Mouse (Mus musculus): ENCODE measurements around the gene Tanc1. TPM values are rescaled to one million over a fixed set of nuclear protein-coding genes. Genes with fewer than 3 reads are reported as not detected.

Tanc1 gene
- polyA plus RNA-seq, 1 experiment from 2014 or later, result 58.3 TPM

- no peaks in the 10 kb centered on the region for H3K4me1 ChIP-seq
- WGBS, result 79% methylated on average over 9 of the region's 9 CpGs
- H3K9ac ChIP-seq, result no peak overlapping the region
Measured at GRCm38 (mm10) chr2:59854363-59854762, 242.5 kb downstream of the Tanc1 start.

GRCm38 (mm10) chr2:59862618-59863017, 250.8 kb downstream of the Tanc1 start:
- Histone ChIP-seq H3K27me3 (no peaks in the 10 kb centered on the region), H3K27ac (no peak overlapping the region), H3K9ac (no peak overlapping the region), H3K4me2 (no peak overlapping the region), H3K36me3 (peaks cover 32% of the 10 kb centered on the region), H3K4me1 (no peaks in the 10 kb centered on the region), H3K4me3 (replicated peaks) (no peak overlapping the region), H3K9me3 (replicated peaks) (no peaks in the 10 kb centered on the region)
- WGBS, result 87% methylated on average over 6 of the region's 6 CpGs
- no peak for ATAC-seq (replicated peaks; ENCODE audit: low FRiP score)

More at GRCm38 (mm10) chr2:59854363-59854762, 242.5 kb downstream of the Tanc1 start:
- Histone ChIP-seq H3K27me3 (no peaks in the 10 kb centered on the region), H3K4me3 (replicated peaks) (no peak overlapping the region), H3K4me2 (no peak overlapping the region), H3K9me3 (replicated peaks) (no peaks in the 10 kb centered on the region), H3K36me3 (peaks cover 41% of the 10 kb centered on the region), H3K27ac (no peak overlapping the region)
- no peak for ATAC-seq (replicated peaks; ENCODE audit: low FRiP score)

- peaks cover 30% of the 10 kb centered on the region; the same call in 1 of the 2 replicates for H3K36me3 ChIP-seq
- H3K27me3 ChIP-seq, result no peaks in the 10 kb centered on the region
- WGBS, result 86% methylated on average over 6 of the region's 6 CpGs
- ATAC-seq (replicated peaks; ENCODE audit: low FRiP score), result no peak
- no peak overlapping the region for H3K27ac ChIP-seq
- H3K4me1 ChIP-seq, result no peaks in the 10 kb centered on the region
- no peak overlapping the region for H3K4me3 ChIP-seq (replicated peaks)
- H3K9me3 ChIP-seq (replicated peaks), result no peaks in the 10 kb centered on the region
- H3K4me2 ChIP-seq, result no peak overlapping the region
- H3K9ac ChIP-seq, result no peak overlapping the region
Measured at GRCm38 (mm10) chr2:59870526-59870925, 258.7 kb downstream of the Tanc1 start.

- Histone ChIP-seq H3K27me3 (no peaks in the 10 kb centered on the region), H3K36me3 (peaks cover 23% of the 10 kb centered on the region; the same call in 1 of the 2 replicates), H3K4me2 (no peak overlapping the region), H3K4me1 (peaks cover 5% of the 10 kb centered on the region; the same call in 1 of the 2 replicates), H3K4me3 (replicated peaks) (no peak overlapping the region), H3K9me3 (replicated peaks) (no peaks in the 10 kb centered on the region), H3K9ac (no peak overlapping the region), H3K27ac (no peak overlapping the region)
- 95% methylated on average over 15 of the region's 15 CpGs for WGBS
- no peak for ATAC-seq (replicated peaks; ENCODE audit: low FRiP score)
Measured at GRCm38 (mm10) chr2:59876482-59876881, 264.6 kb downstream of the Tanc1 start.

- H3K9ac ChIP-seq, result no peak overlapping the region
- no peak for ATAC-seq (replicated peaks; ENCODE audit: low FRiP score)
- 81% methylated on average over 4 of the region's 4 CpGs for WGBS
Measured at GRCm38 (mm10) chr2:59877335-59877734, 265.5 kb downstream of the Tanc1 start.

GRCm38 (mm10) chr2:59878221-59878620, 266.4 kb downstream of the Tanc1 start:
- no peaks in the 10 kb centered on the region for H3K9me3 ChIP-seq (replicated peaks)
- H3K4me3 ChIP-seq (replicated peaks), result no peak overlapping the region
- no peaks in the 10 kb centered on the region for H3K27me3 ChIP-seq
- no peak for ATAC-seq (replicated peaks; ENCODE audit: low FRiP score)
- H3K4me1 ChIP-seq, result peaks cover 11% of the 10 kb centered on the region
- peak overlapping the region; percentile 37 for H3K4me2 ChIP-seq
- 0 out of 2 replicates have a peak, but pooled peaks cover 7% of the 10 kb centered on the region for H3K36me3 ChIP-seq
- no peak overlapping the region for H3K27ac ChIP-seq
- 70% methylated on average over 19 of the region's 19 CpGs for WGBS
- no peak overlapping the region for H3K9ac ChIP-seq

More at GRCm38 (mm10) chr2:59877335-59877734, 265.5 kb downstream of the Tanc1 start:
- Histone ChIP-seq H3K4me3 (replicated peaks) (no peak overlapping the region), H3K4me2 (no peak overlapping the region), H3K4me1 (peaks cover 8% of the 10 kb centered on the region; the same call in 1 of the 2 replicates), H3K27me3 (no peaks in the 10 kb centered on the region), H3K27ac (no peak overlapping the region), H3K36me3 (peaks cover 14% of the 10 kb centered on the region; the same call in 1 of the 2 replicates), H3K9me3 (replicated peaks) (no peaks in the 10 kb centered on the region)

- peaks cover 11% of the 10 kb centered on the region for H3K4me1 ChIP-seq
- 73% methylated on average over 6 of the region's 6 CpGs for WGBS
- H3K27ac ChIP-seq, result 0 out of 2 replicates have a peak overlapping the region, but pooled peaks have one; percentile 78
Measured at GRCm38 (mm10) chr2:59881404-59881803, 269.6 kb downstream of the Tanc1 start.

GRCm38 (mm10) chr2:59881831-59882741, 270.2 kb downstream of the Tanc1 start, which contains the start of gene Wdsub1:
TSS of gene Wdsub1 (minus strand) at chr2:59882591.
- Histone ChIP-seq H3K27me3 (no peaks in the 10 kb centered on the region), H3K27ac (peak within 1 kb of the TSS; percentile 78), H3K9ac (peak within 1 kb of the TSS; percentile 68), H3K4me2 (peak within 1 kb of the TSS; percentile 62), H3K9me3 (replicated peaks) (no peaks in the 10 kb centered on the region), H3K36me3 (no peaks in the 10 kb centered on the region), H3K4me1 (peaks cover 11% of the 10 kb centered on the region), H3K4me3 (replicated peaks) (peak within 1 kb of the TSS; percentile 74)
- ATAC-seq (replicated peaks; ENCODE audit: low FRiP score), result peak; percentile 97
- WGBS, result 5% methylated on average over 57 of the region's 57 CpGs

More at GRCm38 (mm10) chr2:59881404-59881803, 269.6 kb downstream of the Tanc1 start:
- no peaks in the 10 kb centered on the region for H3K27me3 ChIP-seq
- H3K4me2 ChIP-seq, result peak overlapping the region; percentile 62
- no peak for ATAC-seq (replicated peaks; ENCODE audit: low FRiP score)
- peak overlapping the region; percentile 68; the same call in 1 of the 2 replicates for H3K9ac ChIP-seq
- H3K36me3 ChIP-seq, result no peaks in the 10 kb centered on the region
- peak overlapping the region; percentile 74 for H3K4me3 ChIP-seq (replicated peaks)
- no peaks in the 10 kb centered on the region for H3K9me3 ChIP-seq (replicated peaks)

GRCm38 (mm10) chr2:59882742-59883281, 271.0 kb downstream of the Tanc1 start:
- 62% methylated on average over 8 of the region's 8 CpGs for WGBS
- peak overlapping the region; percentile 62 for H3K4me2 ChIP-seq
- peak overlapping the region; percentile 78; the same call in 1 of the 2 replicates for H3K27ac ChIP-seq
- H3K27me3 ChIP-seq, result no peaks in the 10 kb centered on the region
- H3K9ac ChIP-seq, result no peak overlapping the region; the same call in 1 of the 2 replicates
- H3K9me3 ChIP-seq (replicated peaks), result no peaks in the 10 kb centered on the region
- H3K4me3 ChIP-seq (replicated peaks), result peak overlapping the region; percentile 74
- ATAC-seq (replicated peaks; ENCODE audit: low FRiP score), result 0 out of 2 replicates have a peak, but pooled peaks have one; percentile 5
- peaks cover 11% of the 10 kb centered on the region for H3K4me1 ChIP-seq
- H3K36me3 ChIP-seq, result no peaks in the 10 kb centered on the region

- no peaks in the 10 kb centered on the region for H3K4me1 ChIP-seq
- no peaks in the 10 kb centered on the region for H3K9me3 ChIP-seq (replicated peaks)
- no peak overlapping the region for H3K27ac ChIP-seq
- H3K27me3 ChIP-seq, result no peaks in the 10 kb centered on the region
- no peak overlapping the region for H3K4me3 ChIP-seq (replicated peaks)
- 57% methylated on average over 6 of the region's 6 CpGs for WGBS
- H3K4me2 ChIP-seq, result no peak overlapping the region
- H3K36me3 ChIP-seq, result peaks cover 13% of the 10 kb centered on the region; the same call in 1 of the 2 replicates
- no peak for ATAC-seq (replicated peaks; ENCODE audit: low FRiP score)
- H3K9ac ChIP-seq, result no peak overlapping the region
Measured at GRCm38 (mm10) chr2:59889699-59890098, 277.9 kb downstream of the Tanc1 start.

Data from kidney, embryonic 15.5 days (tissue).